Mouse (Mus musculus) 416B (cell line): Measurements from ENCODE around the gene B230118H07Rik.

Source experiments
- DNase-seq: peaks from one replicate; pipeline ENCODE4 v3.0.0; 2011; ENCODE audit warnings: low read depth

Gene B230118H07Rik

DNA sequence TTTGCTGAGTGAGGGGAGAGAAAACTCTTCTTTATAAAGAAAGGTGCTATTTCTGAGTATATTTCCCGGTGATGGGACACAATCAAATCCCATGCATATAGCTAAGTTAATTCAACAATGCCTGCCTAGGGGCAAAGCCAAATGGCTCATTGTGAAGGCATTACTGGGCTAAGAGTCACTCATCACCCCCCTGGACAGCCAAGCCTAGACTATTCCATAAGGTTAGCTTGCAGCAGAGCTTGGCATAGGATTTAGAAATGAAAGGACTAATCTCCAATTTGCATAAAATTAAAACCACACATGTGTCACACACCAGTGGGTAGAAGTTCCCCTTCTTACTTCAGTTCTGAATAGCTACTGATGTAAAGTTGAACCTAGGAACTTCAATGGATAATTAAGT lies 128.8 kb downstream of the B230118H07Rik start:
- no peak for DNase-seq

- no peak for DNase-seq
These were observed 129.4 kb downstream of the B230118H07Rik start for GRCm38 (mm10) chr2:101519928-101520327.
